Mouse (Mus musculus): ENCODE results near the gene 1110032A03Rik. TPM values are rescaled to one million over a fixed set of nuclear protein-coding genes. Genes with fewer than 3 reads are reported as not detected.

1110032A03Rik gene
- polyA plus RNA-seq (2012; fragmentation: generic; extraction: Trizol): 4.8 TPM
- long read RNA-seq, experiment 1, transcript 1110032A03Rik-201 (4 exons, 2,082 nt): major isoform, 10 of 11 reads
- long read RNA-seq, experiment 1, partial matches to known transcripts: 0 of 11 reads
- long read RNA-seq, experiment 1, other reads (novel, unspliced or antisense): 1 of 11 reads
- long read RNA-seq, experiment 2, partial matches to known transcripts: 0 of 7 reads
- long read RNA-seq, experiment 2, other reads (novel, unspliced or antisense): 5 of 7 reads

DNA sequence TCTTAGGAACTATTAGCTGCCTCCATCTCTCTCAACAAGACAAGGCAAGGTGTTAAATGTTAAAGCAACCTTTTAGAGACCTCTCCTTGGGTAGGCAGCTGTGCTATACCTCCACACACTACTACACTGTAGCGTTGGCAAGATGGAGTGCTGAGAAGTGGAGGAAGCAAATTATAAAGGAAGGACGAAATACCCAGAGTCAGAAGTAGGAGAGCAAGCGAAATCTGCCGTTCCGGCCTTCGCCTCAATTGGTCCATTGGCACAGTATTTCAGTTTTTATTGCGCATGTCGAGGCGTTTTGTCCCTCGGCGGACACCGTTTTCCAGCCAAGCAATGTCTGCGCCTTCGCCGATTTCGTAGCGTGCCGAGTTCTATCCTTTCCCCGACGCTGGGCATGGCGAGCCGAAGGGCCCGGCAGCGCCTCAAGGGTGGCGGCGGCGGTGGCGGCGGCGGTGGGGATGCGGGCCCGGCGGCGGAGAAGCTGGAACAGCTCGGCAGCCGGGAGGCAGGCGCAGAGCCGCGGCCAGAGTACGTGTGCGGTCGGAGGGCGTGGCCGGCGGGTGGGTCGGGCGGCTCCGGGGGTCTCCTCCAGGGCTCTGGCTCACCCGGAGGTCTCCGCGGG lies at the start of gene 1110032A03Rik, which contains the start of gene Alg9:
Gene 1110032A03Rik (minus strand): TSS at position 530 of the 622 bp plus-strand sequence.
Gene Alg9 (plus strand): TSS at position 29 of the 622 bp plus-strand sequence.
- H3K36me3 ChIP-seq (ENCODE audit: control insufficient read depth, insufficient read depth): peaks cover 10% of the 10 kb centered on the region
- H3K27me3 ChIP-seq (ENCODE audit: control insufficient read depth, insufficient read depth, insufficient read length): no peaks in the 10 kb centered on the region
- no peak for TF ChIP-seq MYOD1 (IDR thresholded peaks at IDR 0.05; ENCODE audit: control insufficient read depth, insufficient read length, low read depth)
- TF ChIP-seq FOSL1 (IDR thresholded peaks at IDR 0.05; ENCODE audit: insufficient read depth, low read length, poor library complexity, severe bottlenecking): no peak
- no peak for TF ChIP-seq MAX (IDR thresholded peaks at IDR 0.05)
- TF ChIP-seq CEBPB (IDR thresholded peaks at IDR 0.05; ENCODE audit: low read depth): no peak
- no peak for TF ChIP-seq USF1 (IDR thresholded peaks at IDR 0.05; ENCODE audit: low read depth)
- TF ChIP-seq CTCF (IDR thresholded peaks at IDR 0.05; ENCODE audit: control insufficient read depth, insufficient read depth, insufficient read length): no peak
- TF ChIP-seq MYOG (IDR thresholded peaks at IDR 0.05; ENCODE audit: control insufficient read depth, extremely low read depth, insufficient read length): no peak
- no peaks in the 10 kb centered on the region for H3K79me3 ChIP-seq (ENCODE audit: low read depth)
- H3ac ChIP-seq (ENCODE audit: control insufficient read depth, insufficient read length, low read depth): peak within 1 kb of the TSS; percentile 60
- H3K79me2 ChIP-seq (ENCODE audit: control insufficient read depth, insufficient read depth): peaks cover 6% of the 10 kb centered on the region
- peak within 1 kb of the TSS; percentile 46 for H3K4me3 ChIP-seq (ENCODE audit: insufficient read depth, poor library complexity, severe bottlenecking)

DNA sequence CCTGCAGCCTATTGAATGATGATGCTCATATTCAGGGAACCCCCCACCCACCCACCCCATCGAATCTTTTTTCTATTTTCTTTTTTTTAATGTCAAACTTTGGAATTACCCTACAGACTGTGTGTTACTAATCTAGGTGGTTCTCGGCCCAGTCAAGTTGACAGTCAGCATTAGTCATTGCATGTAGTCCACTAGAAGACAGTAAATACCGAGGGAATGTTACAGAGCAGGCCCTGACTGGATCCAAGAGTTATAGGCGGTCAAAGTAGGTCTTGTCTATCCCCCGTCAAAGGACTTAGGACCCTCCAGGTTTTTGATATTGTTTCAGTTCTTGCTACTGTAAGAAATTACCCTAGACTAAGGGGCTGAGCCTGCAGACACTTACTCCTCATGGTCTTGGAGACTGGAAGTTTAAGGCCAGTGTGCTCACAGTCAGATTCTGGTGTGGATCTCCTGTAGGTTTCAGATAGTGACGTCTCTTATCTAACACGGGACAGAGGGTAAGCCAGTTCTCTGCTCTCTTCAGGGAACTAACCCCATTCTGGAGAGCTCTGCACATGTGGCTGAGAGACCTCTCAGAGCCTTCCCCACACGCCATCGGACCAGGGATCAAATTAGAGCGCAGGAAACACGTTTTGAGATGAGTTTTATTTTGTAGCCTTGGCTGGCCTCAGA lies 48.6 kb upstream of the 1110032A03Rik start:
- Histone ChIP-seq H3K79me3 (ENCODE audit: low read depth) (no peaks in the 10 kb centered on the region), H3K4me3 (ENCODE audit: insufficient read depth, poor library complexity, severe bottlenecking) (no peak overlapping the region), H3ac (ENCODE audit: control insufficient read depth, insufficient read length, low read depth) (no peak overlapping the region), H3K36me3 (ENCODE audit: control insufficient read depth, insufficient read depth) (peaks cover 5% of the 10 kb centered on the region), H3K27me3 (ENCODE audit: control insufficient read depth, insufficient read depth, insufficient read length) (no peaks in the 10 kb centered on the region), H3K79me2 (ENCODE audit: control insufficient read depth, insufficient read depth) (no peaks in the 10 kb centered on the region)
- no peak for TF ChIP-seq MAX (IDR thresholded peaks at IDR 0.05)

DNA sequence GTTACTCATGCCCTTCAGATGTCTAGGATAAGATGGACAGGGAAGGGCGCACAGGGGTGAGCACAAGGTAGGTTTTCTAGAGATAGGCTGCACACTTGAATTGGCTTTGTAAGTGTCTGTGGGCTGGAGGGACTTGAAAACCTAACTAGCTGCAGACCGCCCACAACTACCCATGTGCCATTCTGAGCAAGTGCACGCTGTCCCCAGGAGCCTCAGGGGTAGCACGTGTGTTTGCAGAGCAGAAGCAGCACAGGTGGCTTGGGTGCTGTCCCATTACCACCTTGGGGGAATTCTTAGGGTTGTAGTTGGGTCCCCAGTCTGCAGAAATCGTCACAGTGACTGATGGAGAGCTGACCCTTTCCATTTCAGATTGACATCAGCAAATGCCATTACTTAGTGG lies 46.9 kb upstream of the 1110032A03Rik start:
- Histone ChIP-seq H3K27me3 (ENCODE audit: control insufficient read depth, insufficient read depth, insufficient read length) (no peaks in the 10 kb centered on the region), H3K79me3 (ENCODE audit: low read depth) (no peaks in the 10 kb centered on the region), H3ac (ENCODE audit: control insufficient read depth, insufficient read length, low read depth) (no peak overlapping the region), H3K36me3 (ENCODE audit: control insufficient read depth, insufficient read depth) (peaks cover 4% of the 10 kb centered on the region), H3K4me3 (ENCODE audit: insufficient read depth, poor library complexity, severe bottlenecking) (no peak overlapping the region), H3K79me2 (ENCODE audit: control insufficient read depth, insufficient read depth) (no peaks in the 10 kb centered on the region)
- TF ChIP-seq MAX (IDR thresholded peaks at IDR 0.05) (no peak), MYOD1 (IDR thresholded peaks at IDR 0.05; ENCODE audit: control insufficient read depth, insufficient read length, low read depth) (no peak), FOSL1 (IDR thresholded peaks at IDR 0.05; ENCODE audit: insufficient read depth, low read length, poor library complexity, severe bottlenecking) (no peak), USF1 (IDR thresholded peaks at IDR 0.05; ENCODE audit: low read depth) (no peak), CEBPB (IDR thresholded peaks at IDR 0.05; ENCODE audit: low read depth) (no peak)

DNA sequence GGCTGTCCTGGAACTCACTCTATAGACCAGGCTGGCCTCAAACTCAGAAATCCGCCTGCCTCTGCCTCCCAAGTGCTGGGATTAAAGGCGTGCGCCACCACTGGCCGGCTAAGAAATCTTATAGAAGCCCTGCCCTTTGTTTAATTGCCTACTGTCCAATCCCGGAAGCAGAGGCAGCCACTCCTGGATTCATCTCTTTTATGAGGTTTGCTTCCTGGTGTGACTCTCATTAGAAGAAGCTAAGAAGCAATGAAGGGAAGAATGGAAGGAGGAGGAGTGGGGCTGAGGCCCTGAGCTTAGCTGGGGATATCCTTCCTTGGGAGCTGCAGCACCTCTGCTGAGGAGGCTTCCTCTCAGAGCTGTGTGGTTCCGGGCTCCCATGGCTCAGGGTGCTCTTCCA lies 46.3 kb upstream of the 1110032A03Rik start:
- Histone ChIP-seq H3K27me3 (ENCODE audit: control insufficient read depth, insufficient read depth, insufficient read length) (no peaks in the 10 kb centered on the region), H3K79me2 (ENCODE audit: control insufficient read depth, insufficient read depth) (no peaks in the 10 kb centered on the region), H3ac (ENCODE audit: control insufficient read depth, insufficient read length, low read depth) (no peak overlapping the region), H3K79me3 (ENCODE audit: low read depth) (no peaks in the 10 kb centered on the region), H3K4me3 (ENCODE audit: insufficient read depth, poor library complexity, severe bottlenecking) (no peak overlapping the region), H3K36me3 (ENCODE audit: control insufficient read depth, insufficient read depth) (peaks cover 4% of the 10 kb centered on the region)
- TF ChIP-seq USF1 (IDR thresholded peaks at IDR 0.05; ENCODE audit: low read depth) (no peak), MYOD1 (IDR thresholded peaks at IDR 0.05; ENCODE audit: control insufficient read depth, insufficient read length, low read depth) (no peak), MYOG (IDR thresholded peaks at IDR 0.05; ENCODE audit: control insufficient read depth, extremely low read depth, insufficient read length) (no peak), CEBPB (IDR thresholded peaks at IDR 0.05; ENCODE audit: low read depth) (no peak), MAX (IDR thresholded peaks at IDR 0.05) (no peak), FOSL1 (IDR thresholded peaks at IDR 0.05; ENCODE audit: insufficient read depth, low read length, poor library complexity, severe bottlenecking) (no peak), CTCF (IDR thresholded peaks at IDR 0.05; ENCODE audit: control insufficient read depth, insufficient read depth, insufficient read length) (no peak)

DNA sequence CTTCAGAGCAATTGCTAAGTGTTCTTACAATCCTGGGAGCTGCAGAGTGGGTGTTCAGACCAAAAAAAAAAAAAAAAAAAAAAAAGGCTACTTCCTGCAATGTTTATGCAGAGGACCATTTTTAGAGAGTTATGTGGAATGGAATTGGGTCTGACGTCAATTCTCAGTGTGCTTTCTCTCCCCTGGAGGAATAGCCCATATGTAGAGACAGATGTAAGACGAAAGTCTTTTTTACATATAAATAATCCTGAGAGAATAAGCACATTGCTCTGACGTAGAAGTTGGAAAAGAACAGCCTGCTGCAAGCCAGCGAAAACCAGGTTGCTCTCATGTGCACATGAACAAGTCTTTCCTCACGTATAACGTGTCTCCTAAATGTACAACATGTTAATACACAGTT lies 44.4 kb upstream of the 1110032A03Rik start:
- Histone ChIP-seq H3K36me3 (ENCODE audit: control insufficient read depth, insufficient read depth) (peaks cover 7% of the 10 kb centered on the region), H3K27me3 (ENCODE audit: control insufficient read depth, insufficient read depth, insufficient read length) (no peaks in the 10 kb centered on the region), H3K79me2 (ENCODE audit: control insufficient read depth, insufficient read depth) (no peaks in the 10 kb centered on the region), H3K79me3 (ENCODE audit: low read depth) (no peaks in the 10 kb centered on the region), H3K4me3 (ENCODE audit: insufficient read depth, poor library complexity, severe bottlenecking) (no peak overlapping the region), H3ac (ENCODE audit: control insufficient read depth, insufficient read length, low read depth) (no peak overlapping the region)
- TF ChIP-seq CTCF (IDR thresholded peaks at IDR 0.05; ENCODE audit: control insufficient read depth, insufficient read depth, insufficient read length): no peak
- TF ChIP-seq MYOD1 (IDR thresholded peaks at IDR 0.05; ENCODE audit: control insufficient read depth, insufficient read length, low read depth): no peak
- no peak for TF ChIP-seq USF1 (IDR thresholded peaks at IDR 0.05; ENCODE audit: low read depth)
- TF ChIP-seq MAX (IDR thresholded peaks at IDR 0.05): no peak
- no peak for TF ChIP-seq MYOG (IDR thresholded peaks at IDR 0.05; ENCODE audit: control insufficient read depth, extremely low read depth, insufficient read length)
- TF ChIP-seq FOSL1 (IDR thresholded peaks at IDR 0.05; ENCODE audit: insufficient read depth, low read length, poor library complexity, severe bottlenecking): no peak
- TF ChIP-seq CEBPB (IDR thresholded peaks at IDR 0.05; ENCODE audit: low read depth): no peak
